Mouse (Mus musculus): Measurements from ENCODE around the gene Avpr1b. TPM values are rescaled to one million over a fixed set of nuclear protein-coding genes. Genes with fewer than 3 reads are reported as not detected.

Avpr1b gene
- total RNA-seq, 1 experiment from 2014 or later = not detected

Other genes with a start within 250 kb of the Avpr1b start
- 29.5 and 37.2 TPM in 2 replicates for gene Srgap2, start 71.9 kb upstream of the Avpr1b start, total RNA-seq (2021)
- 1.4 and 1.9 TPM in 2 replicates for gene Fam72a, start 71.3 kb upstream of the Avpr1b start, total RNA-seq (2021)
- 0.43 and 0.52 TPM in 2 replicates for gene Ctse, start 39.1 kb downstream of the Avpr1b start, total RNA-seq (2021)
- 5.0 and 5.4 TPM in 2 replicates for gene Rab7b, start 89.5 kb downstream of the Avpr1b start, total RNA-seq (2021)
- gene Slc26a9, start 144.8 kb downstream of the Avpr1b start, total RNA-seq (2021) = 0.18 TPM in 1 of 2 replicates, not detected in the other
- gene Pm20d1, start 198.1 kb downstream of the Avpr1b start, total RNA-seq (2021) = 14.9 and 15.5 TPM in 2 replicates
- gene Slc41a1, start 228.3 kb downstream of the Avpr1b start, total RNA-seq (2021) = 60.7 and 74.8 TPM in 2 replicates

All from adrenal gland, postnatal 25 days (tissue).